Mouse (Mus musculus): ENCODE results near the gene Dnm3.

DNA sequence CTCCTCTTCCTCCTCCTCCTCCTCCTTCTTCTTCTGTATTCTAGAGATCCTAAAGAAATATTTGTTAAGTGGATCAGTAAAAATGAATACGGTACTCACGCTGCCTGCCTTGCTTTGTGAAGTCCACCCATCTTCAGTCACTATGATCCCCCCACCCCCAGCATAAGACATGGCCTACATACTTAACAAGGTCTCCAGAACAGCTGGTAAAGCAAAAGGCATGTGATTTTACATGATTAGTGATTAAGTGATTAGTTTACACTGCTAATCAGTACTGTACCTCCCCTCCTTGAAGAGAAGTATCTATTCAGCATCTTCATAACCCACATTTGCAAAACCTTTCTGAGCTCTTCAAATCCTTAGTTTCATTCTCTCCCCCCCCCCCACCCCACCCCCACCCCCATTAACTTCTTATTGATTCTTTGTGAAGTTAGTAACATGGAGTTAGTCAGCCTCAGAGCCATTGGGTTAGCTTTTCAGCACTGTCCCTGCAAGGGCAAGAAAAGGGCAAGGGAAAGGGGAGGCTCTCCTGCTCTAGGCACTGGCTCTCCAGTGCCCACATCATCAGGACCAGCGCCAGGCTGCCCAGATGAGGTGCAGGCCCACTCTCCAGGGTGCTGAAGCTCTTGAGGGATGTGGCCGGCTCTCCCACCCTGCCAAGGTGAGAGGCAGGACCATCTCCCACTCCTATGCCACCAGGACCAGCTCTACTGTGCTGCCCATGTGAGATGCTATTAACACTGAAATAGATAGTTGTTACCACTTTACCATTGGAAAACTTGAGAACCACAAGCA is 30.6 kb upstream of the Dnm3 start:
- no peak for TF ChIP-seq EP300 (IDR thresholded peaks at IDR 0.05; ENCODE audit: insufficient read depth, low read depth, low read length)
- no peak for TF ChIP-seq POLR2A (IDR thresholded peaks at IDR 0.05; ENCODE audit: insufficient read depth, low read depth, low read length)

Measured in heart, adult 2 months (tissue).